Mouse (Mus musculus) spleen, postnatal 36 days (tissue): ENCODE results near the gene Lgals3bp.

Source experiments
- DNase-seq, 2 experiments: peaks; one replicate each; pipeline ENCODE4 v3.0.0; 2022; ENCODE audit warnings: low spot score in 2 of 2, mixed read lengths in 1 of 2

Lgals3bp gene

GRCm38 (mm10) chr11:118362971-118363518, 38.8 kb downstream of the Lgals3bp start:
- DNase-seq, result peak in 1 of 2 experiments; percentile 29

- no peak for DNase-seq
These were observed 39.4 kb downstream of the Lgals3bp start for GRCm38 (mm10) chr11:118362501-118362900.

GRCm38 (mm10) chr11:118360907-118361341, 41.0 kb downstream of the Lgals3bp start:
- no peak for DNase-seq

- DNase-seq, result no peak
These were observed 41.4 kb downstream of the Lgals3bp start for GRCm38 (mm10) chr11:118360491-118360890.

GRCm38 (mm10) chr11:118355640-118356039, 46.3 kb downstream of the Lgals3bp start, which contains the start of gene Timp2:
Timp2 (minus strand) TSS chr11:118355740.
- no peak for DNase-seq

GRCm38 (mm10) chr11:118355205-118355604, 46.7 kb downstream of the Lgals3bp start:
- peak; percentile 69 to 76 for DNase-seq

DNA sequence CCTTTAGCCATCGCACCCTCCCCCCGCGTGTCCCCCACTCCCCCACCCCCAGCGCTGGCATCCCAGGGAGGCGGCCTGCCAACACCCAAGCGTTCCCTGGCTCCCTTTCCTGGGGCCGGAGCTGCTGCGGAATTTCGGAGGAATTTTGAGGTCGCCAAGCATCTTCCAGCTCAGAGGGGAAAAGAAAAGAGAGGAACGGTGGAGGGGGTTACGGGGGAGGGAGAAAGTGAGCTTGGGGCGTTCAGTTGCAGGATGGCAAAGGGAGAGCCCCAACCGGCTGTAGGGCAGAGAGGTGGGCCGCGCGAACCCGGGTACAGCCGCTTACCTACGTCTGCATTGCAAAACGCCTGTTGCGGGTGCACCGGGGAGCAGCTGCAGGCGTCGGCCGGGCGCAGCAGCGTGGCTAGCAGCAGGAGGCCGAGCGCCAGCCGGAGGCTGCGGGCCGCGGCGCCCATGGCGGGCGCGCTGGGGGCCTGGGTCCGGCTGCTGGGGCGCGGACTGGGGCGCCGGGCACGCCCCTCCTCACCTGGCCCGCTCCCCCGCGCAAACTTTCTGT, 47.2 kb downstream of the Lgals3bp start:
- peak in 1 of 2 experiments; percentile 16 for DNase-seq

GRCm38 (mm10) chr11:118349494-118349893, 52.4 kb downstream of the Lgals3bp start:
- DNase-seq, result no peak

GRCm38 (mm10) chr11:118348877-118349276, 53.0 kb downstream of the Lgals3bp start:
- peak; percentile 77 to 78 for DNase-seq

DNA sequence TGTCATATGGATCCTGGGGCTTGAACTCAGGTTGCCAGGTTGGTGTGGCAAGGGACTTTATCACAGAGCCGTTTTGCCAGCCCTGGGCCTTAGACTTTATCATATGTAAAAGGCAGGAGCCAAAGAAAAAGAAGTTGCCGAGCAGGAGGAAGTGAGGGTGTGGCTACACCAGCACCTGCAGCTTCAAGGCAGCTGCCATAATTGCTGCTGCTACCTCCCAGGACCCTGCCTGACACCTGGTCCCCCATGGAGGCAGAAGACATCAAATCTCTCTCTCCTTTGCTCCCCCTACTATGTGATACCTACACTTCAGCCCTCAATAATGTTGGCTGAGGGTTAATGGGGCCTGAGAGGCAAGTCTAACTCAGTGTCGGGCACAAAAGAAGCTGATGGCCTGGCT, 53.5 kb downstream of the Lgals3bp start:
- peak; percentile 55 to 60 for DNase-seq

GRCm38 (mm10) chr11:118347911-118348310, 54.0 kb downstream of the Lgals3bp start:
- no peak for DNase-seq

DNA sequence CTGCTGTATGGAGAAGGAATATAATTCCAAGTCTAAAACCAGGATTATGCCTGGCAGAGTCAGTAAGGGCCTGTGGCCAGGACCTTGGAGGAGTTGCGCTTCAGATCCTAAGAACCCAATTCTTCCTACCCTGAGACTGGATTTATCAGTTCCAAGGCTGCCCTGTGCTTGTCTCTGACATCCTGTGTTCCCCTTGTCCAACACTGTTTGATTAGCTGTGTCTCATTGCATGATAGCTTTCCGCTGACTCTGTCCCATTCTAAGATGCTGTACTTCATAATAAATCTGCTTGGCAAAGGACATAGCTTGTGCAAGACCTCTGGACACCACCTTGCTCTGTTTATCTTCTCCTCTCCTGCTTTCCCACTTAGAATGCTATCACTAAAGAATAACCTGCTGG, 54.5 kb downstream of the Lgals3bp start:
- DNase-seq, result no peak

- no peak for DNase-seq
These were observed 55.3 kb downstream of the Lgals3bp start for GRCm38 (mm10) chr11:118346395-118347096.

GRCm38 (mm10) chr11:118345693-118346092, 56.2 kb downstream of the Lgals3bp start:
- no peak for DNase-seq

GRCm38 (mm10) chr11:118343629-118344028, 58.3 kb downstream of the Lgals3bp start:
- DNase-seq, result no peak
